Mouse (Mus musculus): ENCODE measurements around the gene Mrpl16. TPM values are rescaled to one million over a fixed set of nuclear protein-coding genes. Genes with fewer than 3 reads are reported as not detected.

The Mrpl16 gene
- polyA plus RNA-seq, 1 experiment from 2014 or later = 53.1 TPM

GRCm38 (mm10) chr19:11823346-11824065 is 53.3 kb downstream of the Mrpl16 start:
- H3K9ac ChIP-seq = no peak overlapping the region
- H3K4me1 ChIP-seq (replicated peaks; ENCODE audit: control insufficient read depth, insufficient read depth, low read length) = peaks cover 12% of the 10 kb centered on the region
- DNase-seq (ENCODE audit: low spot score) (no peak), ATAC-seq (ENCODE audit: low FRiP score) (no peak)
- no peak overlapping the region for H3K4me3 ChIP-seq (replicated peaks; ENCODE audit: low read length)
- no peaks in the 10 kb centered on the region for H3K9me3 ChIP-seq (ENCODE audit: control insufficient read depth, low read length)
- H3K27ac ChIP-seq = no peak overlapping the region
- H3K27me3 ChIP-seq (ENCODE audit: control insufficient read depth, insufficient read depth, low read length) = peaks cover 21% of the 10 kb centered on the region
- no peak overlapping the region for H3K4me2 ChIP-seq (replicated peaks)
- WGBS = 24% methylated on average over 4 of the region's 4 CpGs
- no peaks in the 10 kb centered on the region for H3K36me3 ChIP-seq (replicated peaks; ENCODE audit: control insufficient read depth, insufficient read depth)

Other genes starting within 250 kb of the Mrpl16 start
- not detected in 2 replicates for gene Ms4a4d, start 233.6 kb upstream of the Mrpl16 start, polyA plus RNA-seq (2014; fragmentation: Nextera tagmentation; extraction: Ambion mirVana)
- 3.4 and 3.6 TPM in 2 replicates for gene Ms4a6d, start 165.5 kb upstream of the Mrpl16 start, polyA plus RNA-seq (2014; fragmentation: Nextera tagmentation; extraction: Ambion mirVana)
- gene Ms4a2, start 146.7 kb upstream of the Mrpl16 start, polyA plus RNA-seq (2014; fragmentation: Nextera tagmentation; extraction: Ambion mirVana) = 0.16 TPM in 1 of 2 replicates, not detected in the other
- not detected in 2 replicates for gene Ms4a3, start 129.5 kb upstream of the Mrpl16 start, polyA plus RNA-seq (2014; fragmentation: Nextera tagmentation; extraction: Ambion mirVana)
- not detected in 2 replicates for gene Oosp2, start 109.8 kb upstream of the Mrpl16 start, polyA plus RNA-seq (2014; fragmentation: Nextera tagmentation; extraction: Ambion mirVana)
- not detected in 2 replicates for gene Oosp1, start 79.2 kb upstream of the Mrpl16 start, polyA plus RNA-seq (2014; fragmentation: Nextera tagmentation; extraction: Ambion mirVana)
- not detected in 2 replicates for gene Oosp3, start 73.3 kb upstream of the Mrpl16 start, polyA plus RNA-seq (2014; fragmentation: Nextera tagmentation; extraction: Ambion mirVana)
- gene Gif, start 22.8 kb upstream of the Mrpl16 start, polyA plus RNA-seq (2014; fragmentation: Nextera tagmentation; extraction: Ambion mirVana) = not detected in 2 replicates
- 20.3 and 20.6 TPM in 2 replicates for gene Stx3, start 49.0 kb downstream of the Mrpl16 start, polyA plus RNA-seq (2014; fragmentation: Nextera tagmentation; extraction: Ambion mirVana)
- gene Olfr1417, start 68.8 kb downstream of the Mrpl16 start, polyA plus RNA-seq (2014; fragmentation: Nextera tagmentation; extraction: Ambion mirVana) = 0.08 TPM in 1 of 2 replicates, not detected in the other
- not detected in 2 replicates for gene Olfr1418, start 90.7 kb downstream of the Mrpl16 start, polyA plus RNA-seq (2014; fragmentation: Nextera tagmentation; extraction: Ambion mirVana)
- not detected in 2 replicates for gene Olfr1419, start 104.7 kb downstream of the Mrpl16 start, polyA plus RNA-seq (2014; fragmentation: Nextera tagmentation; extraction: Ambion mirVana)
- 0.07 TPM in 1 of 2 replicates, not detected in the other for gene Olfr1420, start 116.2 kb downstream of the Mrpl16 start, polyA plus RNA-seq (2014; fragmentation: Nextera tagmentation; extraction: Ambion mirVana)
- 19.3 and 20.0 TPM in 2 replicates for gene Patl1, start 142.0 kb downstream of the Mrpl16 start, polyA plus RNA-seq (2014; fragmentation: Nextera tagmentation; extraction: Ambion mirVana)
- 6.6 and 6.9 TPM in 2 replicates for gene Osbp, start 195.6 kb downstream of the Mrpl16 start, polyA plus RNA-seq (2014; fragmentation: Nextera tagmentation; extraction: Ambion mirVana)